Mouse (Mus musculus): Measurements from ENCODE around the gene Dock2. TPM values are rescaled to one million over a fixed set of nuclear protein-coding genes. Genes with fewer than 3 reads are reported as not detected.

The Dock2 gene
- polyA plus RNA-seq, 1 experiment from 2014 or later = 2.1 TPM

GRCm38 (mm10) chr11:34314534-34315379, 468.9 kb downstream of the Dock2 start, which contains the start of gene Fam196b:
TSS of gene Fam196b (plus strand) at chr11:34314822.
- Histone ChIP-seq H3K4me2 (replicated peaks) (peak within 1 kb of the TSS; percentile 43), H3K4me3 (replicated peaks) (peak within 1 kb of the TSS; percentile 25), H3K27ac (replicated peaks) (no peak within 1 kb of the TSS), H3K36me3 (no peaks in the 10 kb centered on the region), H3K4me1 (0 out of 2 replicates have a peak, but pooled peaks cover 2% of the 10 kb centered on the region), H3K9me3 (replicated peaks) (no peaks in the 10 kb centered on the region), H3K27me3 (no peaks in the 10 kb centered on the region), H3K9ac (no peak within 1 kb of the TSS)
- ATAC-seq (ENCODE audit: insufficient number of reproducible peaks, low FRiP score, low TSS enrichment, low read depth) = no peak
- WGBS = 3% methylated on average over 13 of the region's 13 CpGs

- no peaks in the 10 kb centered on the region for H3K9me3 ChIP-seq (replicated peaks)
- no peak overlapping the region for H3K4me2 ChIP-seq (replicated peaks)
- no peak for ATAC-seq (ENCODE audit: insufficient number of reproducible peaks, low FRiP score, low TSS enrichment, low read depth)
- H3K9ac ChIP-seq = no peak overlapping the region
- H3K27ac ChIP-seq (replicated peaks) = no peak overlapping the region
- H3K4me3 ChIP-seq (replicated peaks) = no peak overlapping the region
- WGBS = 76% methylated on average over 7 of the region's 7 CpGs
- H3K27me3 ChIP-seq = no peaks in the 10 kb centered on the region
- H3K36me3 ChIP-seq = no peaks in the 10 kb centered on the region
- 0 out of 2 replicates have a peak, but pooled peaks cover 2% of the 10 kb centered on the region for H3K4me1 ChIP-seq
Observed at GRCm38 (mm10) chr11:34312208-34312607, 471.5 kb downstream of the Dock2 start.

DNA sequence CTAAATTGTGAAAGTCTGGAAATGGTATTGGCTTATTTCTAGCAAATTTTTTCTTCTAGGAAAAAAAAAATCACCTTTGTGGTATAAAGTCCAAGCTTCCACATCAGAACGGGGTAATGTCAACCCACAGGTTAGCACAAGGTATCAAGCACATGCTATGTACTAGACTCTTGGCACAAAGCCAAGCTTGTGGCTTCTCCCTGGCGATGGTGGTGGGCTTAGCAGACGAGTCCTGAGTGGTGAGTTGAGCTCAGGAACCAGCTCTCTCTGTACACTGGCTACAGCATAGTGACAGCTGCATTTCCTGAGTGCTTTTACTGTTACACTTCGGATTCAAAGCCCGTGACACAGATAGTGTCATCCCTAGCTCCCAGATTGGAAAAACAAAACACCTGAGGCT, 472.0 kb downstream of the Dock2 start:
- Histone ChIP-seq H3K4me1 (0 out of 2 replicates have a peak, but pooled peaks cover 2% of the 10 kb centered on the region), H3K4me2 (replicated peaks) (no peak overlapping the region), H3K27me3 (no peaks in the 10 kb centered on the region), H3K4me3 (replicated peaks) (no peak overlapping the region), H3K9me3 (replicated peaks) (no peaks in the 10 kb centered on the region), H3K9ac (no peak overlapping the region), H3K27ac (replicated peaks) (no peak overlapping the region), H3K36me3 (no peaks in the 10 kb centered on the region)
- 42% methylated on average over 5 of the region's 5 CpGs for WGBS
- ATAC-seq (ENCODE audit: insufficient number of reproducible peaks, low FRiP score, low TSS enrichment, low read depth) = no peak

- Histone ChIP-seq H3K36me3 (no peaks in the 10 kb centered on the region), H3K4me3 (replicated peaks) (no peak overlapping the region), H3K4me2 (replicated peaks) (no peak overlapping the region), H3K9me3 (replicated peaks) (no peaks in the 10 kb centered on the region), H3K27me3 (no peaks in the 10 kb centered on the region), H3K9ac (no peak overlapping the region), H3K27ac (replicated peaks) (no peak overlapping the region), H3K4me1 (no peaks in the 10 kb centered on the region)
- ATAC-seq (ENCODE audit: insufficient number of reproducible peaks, low FRiP score, low TSS enrichment, low read depth) = no peak
- WGBS = 61% methylated on average over 2 of the region's 2 CpGs
Observed at GRCm38 (mm10) chr11:34309360-34309759, 474.3 kb downstream of the Dock2 start.

GRCm38 (mm10) chr11:34308731-34309130, 475.0 kb downstream of the Dock2 start:
- 93% methylated on average over 3 of the region's 3 CpGs for WGBS
- no peaks in the 10 kb centered on the region for H3K9me3 ChIP-seq (replicated peaks)
- no peaks in the 10 kb centered on the region for H3K4me1 ChIP-seq
- no peak for ATAC-seq (ENCODE audit: insufficient number of reproducible peaks, low FRiP score, low TSS enrichment, low read depth)
- no peak overlapping the region for H3K27ac ChIP-seq (replicated peaks)
- H3K36me3 ChIP-seq = no peaks in the 10 kb centered on the region
- no peak overlapping the region for H3K9ac ChIP-seq
- H3K4me2 ChIP-seq (replicated peaks) = no peak overlapping the region
- H3K27me3 ChIP-seq = no peaks in the 10 kb centered on the region
- H3K4me3 ChIP-seq (replicated peaks) = no peak overlapping the region

- ATAC-seq (ENCODE audit: insufficient number of reproducible peaks, low FRiP score, low TSS enrichment, low read depth) = no peak
- Histone ChIP-seq H3K9me3 (replicated peaks) (no peaks in the 10 kb centered on the region), H3K4me1 (no peaks in the 10 kb centered on the region), H3K36me3 (no peaks in the 10 kb centered on the region), H3K27me3 (no peaks in the 10 kb centered on the region), H3K4me2 (replicated peaks) (no peak overlapping the region), H3K27ac (replicated peaks) (no peak overlapping the region), H3K9ac (no peak overlapping the region), H3K4me3 (replicated peaks) (no peak overlapping the region)
- 75% methylated on average over 3 of the region's 3 CpGs for WGBS
Observed at GRCm38 (mm10) chr11:34306231-34306630, 477.5 kb downstream of the Dock2 start.

DNA sequence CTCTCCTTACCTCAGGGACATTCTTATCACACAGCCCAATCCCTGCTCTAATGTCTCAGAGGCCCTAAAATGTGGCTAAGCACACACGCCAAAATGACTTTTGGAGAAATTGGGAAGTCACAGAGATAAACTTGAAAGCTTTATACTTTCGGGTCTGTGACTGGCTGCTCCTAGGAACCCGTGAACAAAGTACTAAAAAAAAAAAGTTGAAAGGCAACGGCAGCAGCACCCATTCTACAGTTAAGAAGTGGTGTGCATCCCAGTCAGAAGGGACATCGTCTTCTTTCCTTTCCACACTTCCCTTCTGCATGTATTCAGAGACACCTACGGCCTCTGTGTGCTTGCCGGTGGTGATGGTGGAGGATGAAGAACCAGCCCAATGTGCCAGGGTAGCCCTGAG, 483.6 kb downstream of the Dock2 start:
- no peaks in the 10 kb centered on the region for H3K36me3 ChIP-seq
- no peak overlapping the region for H3K4me2 ChIP-seq (replicated peaks)
- H3K9ac ChIP-seq = no peak overlapping the region
- 91% methylated on average over 7 of the region's 7 CpGs for WGBS
- no peaks in the 10 kb centered on the region for H3K4me1 ChIP-seq
- no peaks in the 10 kb centered on the region for H3K9me3 ChIP-seq (replicated peaks)
- H3K4me3 ChIP-seq (replicated peaks) = no peak overlapping the region
- no peaks in the 10 kb centered on the region for H3K27me3 ChIP-seq
- no peak for ATAC-seq (ENCODE audit: insufficient number of reproducible peaks, low FRiP score, low TSS enrichment, low read depth)
- H3K27ac ChIP-seq (replicated peaks) = no peak overlapping the region

DNA sequence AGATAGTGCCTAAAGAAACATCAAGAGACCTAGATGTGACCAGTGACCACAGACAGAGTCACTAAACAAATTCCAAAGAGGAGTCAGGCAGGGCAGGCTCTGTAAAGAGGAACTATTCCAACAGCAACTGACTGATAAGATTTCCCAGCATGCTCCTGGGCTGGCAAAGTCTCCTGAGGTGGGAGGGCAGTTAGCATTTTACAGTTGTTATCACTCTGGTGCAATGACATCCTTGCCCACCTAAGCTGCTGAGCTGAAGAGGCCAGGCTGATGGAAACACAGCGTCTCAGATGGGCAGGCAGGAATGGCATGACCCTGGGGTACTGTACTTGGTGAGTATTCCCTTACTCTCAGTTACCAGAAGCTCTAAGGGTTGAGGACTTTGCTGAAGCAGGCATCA, 484.1 kb downstream of the Dock2 start:
- 89% methylated on average over 1 of the region's 1 CpGs for WGBS
- Histone ChIP-seq H3K36me3 (no peaks in the 10 kb centered on the region), H3K4me1 (no peaks in the 10 kb centered on the region), H3K4me3 (replicated peaks) (no peak overlapping the region), H3K27ac (replicated peaks) (no peak overlapping the region), H3K9ac (no peak overlapping the region), H3K27me3 (no peaks in the 10 kb centered on the region), H3K9me3 (replicated peaks) (no peaks in the 10 kb centered on the region), H3K4me2 (replicated peaks) (no peak overlapping the region)
- ATAC-seq (ENCODE audit: insufficient number of reproducible peaks, low FRiP score, low TSS enrichment, low read depth) = no peak

DNA sequence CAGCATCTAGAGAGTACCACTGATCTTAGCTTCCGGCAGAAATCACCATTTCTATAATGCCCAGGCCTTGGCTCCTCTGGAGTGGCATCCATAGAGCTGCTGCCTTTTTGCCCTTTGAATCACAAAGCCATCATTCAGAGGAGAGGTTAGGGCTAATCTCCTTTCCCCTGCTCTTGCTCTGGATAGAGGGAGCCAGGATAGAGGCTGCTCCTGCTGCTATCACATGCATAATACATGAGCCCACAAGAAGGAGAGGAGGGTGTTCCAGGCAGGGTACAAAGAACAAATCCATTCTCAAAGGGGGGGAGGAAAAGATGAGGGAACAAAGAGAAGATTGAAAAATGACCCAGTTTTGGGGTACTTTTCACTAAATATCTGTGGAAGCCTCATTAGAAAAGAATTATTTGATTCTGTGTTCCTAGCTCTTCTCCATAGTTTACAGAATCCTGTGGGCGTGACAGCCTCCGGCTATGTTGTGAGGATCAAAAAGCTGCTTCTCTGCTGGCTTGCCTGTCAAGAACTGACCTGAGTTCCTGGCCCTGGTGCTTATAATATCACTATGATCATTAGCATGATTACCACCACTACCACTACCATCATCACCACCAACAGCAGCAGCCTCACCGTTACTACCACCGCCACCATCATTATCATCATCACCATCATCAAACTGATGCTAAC, 485.9 kb downstream of the Dock2 start:
- WGBS = 63% methylated on average over 5 of the region's 5 CpGs
- H3K36me3 ChIP-seq = no peaks in the 10 kb centered on the region
- ATAC-seq (ENCODE audit: insufficient number of reproducible peaks, low FRiP score, low TSS enrichment, low read depth) = no peak

GRCm38 (mm10) chr11:34291304-34291703, 492.4 kb downstream of the Dock2 start:
- Histone ChIP-seq H3K4me2 (replicated peaks) (no peak overlapping the region), H3K27ac (replicated peaks) (no peak overlapping the region), H3K9ac (no peak overlapping the region), H3K27me3 (no peaks in the 10 kb centered on the region), H3K4me3 (replicated peaks) (no peak overlapping the region), H3K9me3 (replicated peaks) (no peaks in the 10 kb centered on the region), H3K4me1 (no peaks in the 10 kb centered on the region), H3K36me3 (no peaks in the 10 kb centered on the region)
- 64% methylated on average over 3 of the region's 3 CpGs for WGBS
- no peak for ATAC-seq (ENCODE audit: insufficient number of reproducible peaks, low FRiP score, low TSS enrichment, low read depth)

More for the DNA sequence above, 485.9 kb downstream of the Dock2 start:
- H3K4me3 ChIP-seq (replicated peaks) = no peak overlapping the region
- H3K27ac ChIP-seq (replicated peaks) = no peak overlapping the region
- no peak overlapping the region for H3K9ac ChIP-seq
- no peaks in the 10 kb centered on the region for H3K9me3 ChIP-seq (replicated peaks)
- no peaks in the 10 kb centered on the region for H3K4me1 ChIP-seq
- H3K27me3 ChIP-seq = no peaks in the 10 kb centered on the region
- H3K4me2 ChIP-seq (replicated peaks) = no peak overlapping the region

- Histone ChIP-seq H3K4me1 (no peaks in the 10 kb centered on the region), H3K4me2 (replicated peaks) (no peak overlapping the region), H3K27me3 (no peaks in the 10 kb centered on the region), H3K36me3 (no peaks in the 10 kb centered on the region), H3K9ac (no peak overlapping the region), H3K27ac (replicated peaks) (no peak overlapping the region), H3K4me3 (replicated peaks) (no peak overlapping the region), H3K9me3 (replicated peaks) (no peaks in the 10 kb centered on the region)
- 41% methylated on average over 2 of the region's 2 CpGs for WGBS
- no peak for ATAC-seq (ENCODE audit: insufficient number of reproducible peaks, low FRiP score, low TSS enrichment, low read depth)
Observed at GRCm38 (mm10) chr11:34290708-34291107, 493.0 kb downstream of the Dock2 start.
